Mouse (Mus musculus): ENCODE measurements around the gene Afm.

Afm gene

DNA sequence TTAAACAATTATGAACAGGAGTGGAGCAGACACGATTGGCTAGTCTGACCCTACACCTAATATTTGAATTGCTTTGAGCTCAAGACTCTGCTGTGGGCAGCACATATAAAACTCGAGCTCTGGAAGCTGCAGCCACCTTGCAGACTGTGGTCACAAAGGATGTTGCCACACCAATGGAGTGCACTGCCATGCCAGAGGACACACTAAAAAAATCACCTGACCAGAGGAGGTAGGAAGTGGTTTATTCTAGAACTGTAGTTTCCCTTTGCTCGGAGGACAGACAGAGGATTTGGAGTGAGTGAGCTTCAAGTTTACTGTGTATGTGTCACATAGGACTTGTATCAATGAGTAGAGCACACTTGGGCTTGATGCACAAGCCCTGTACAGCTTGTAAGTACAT is 37.3 kb downstream of the Afm start:
- DNase-seq (ENCODE audit: low read depth, low spot score): no peak

DNA sequence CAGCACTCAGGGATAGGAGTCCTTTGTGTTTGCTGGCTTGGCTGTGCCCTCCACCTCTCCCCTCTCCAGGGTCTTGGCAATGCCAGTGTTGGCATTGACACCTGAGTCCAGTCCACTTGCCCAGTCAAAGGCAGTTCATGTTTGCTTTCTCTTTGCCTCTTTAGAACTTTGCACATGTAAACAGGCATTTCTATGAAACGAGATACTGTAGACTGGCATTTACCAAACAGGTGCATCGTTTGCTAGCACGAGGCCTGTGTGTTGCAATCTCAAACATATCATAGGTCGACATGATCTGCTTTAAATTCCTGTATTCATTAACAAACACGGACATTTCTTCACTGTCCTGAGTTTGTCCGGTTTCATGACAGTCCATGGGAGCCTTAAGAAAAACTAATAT is 42.0 kb downstream of the Afm start, which contains the start of gene 5830473C10Rik:
5830473C10Rik (plus strand) TSS at position 365 of the 400 bp plus-strand sequence.
- no peak for DNase-seq (ENCODE audit: low read depth, low spot score)

DNA sequence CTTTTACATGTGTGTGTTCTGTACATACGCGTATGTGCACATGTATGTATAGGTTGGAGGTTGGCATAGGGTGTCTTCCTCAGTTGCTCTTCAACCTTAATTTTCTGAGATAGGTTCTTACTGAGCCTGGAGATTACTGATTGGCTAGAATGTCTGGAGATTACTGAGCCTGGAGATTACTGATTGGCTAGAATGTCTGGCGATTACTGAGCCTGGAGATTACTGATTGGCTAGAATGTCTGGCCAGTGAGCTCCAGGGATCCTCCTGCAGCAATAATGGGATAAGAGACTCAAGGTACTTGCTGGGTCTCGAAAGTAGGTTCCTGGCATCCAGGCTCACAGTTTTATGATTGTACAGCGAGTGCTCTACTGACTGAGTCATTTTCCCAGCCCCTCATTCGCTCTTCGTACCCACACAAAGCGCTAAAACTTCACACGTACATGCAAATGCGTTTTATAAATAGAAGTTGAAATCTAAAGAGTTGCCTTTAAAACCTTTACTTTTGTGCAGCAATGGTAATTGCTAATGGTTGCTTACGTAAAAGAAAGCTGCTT is 43.1 kb downstream of the Afm start:
- no peak for DNase-seq (ENCODE audit: low read depth, low spot score)

DNA sequence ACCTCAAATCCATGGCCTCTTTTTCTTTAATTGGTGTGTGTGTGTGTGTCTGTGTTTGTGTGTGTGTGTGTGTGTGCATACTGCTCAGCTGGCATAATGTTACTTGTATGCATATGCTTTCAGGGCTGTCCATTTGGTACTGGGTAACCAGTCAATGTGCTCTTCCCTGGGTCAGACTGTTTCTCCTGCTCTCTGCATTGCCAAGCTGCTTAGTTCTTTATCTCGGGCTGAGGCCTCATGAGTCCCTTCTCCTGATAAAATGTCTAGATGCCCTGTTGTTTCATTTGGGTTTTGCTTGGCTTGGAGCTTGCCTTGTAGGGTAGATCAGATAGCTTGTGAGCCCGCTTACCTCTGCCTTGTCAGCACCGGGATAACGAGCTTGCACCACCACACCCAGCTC is 44.1 kb downstream of the Afm start:
- DNase-seq (ENCODE audit: low read depth, low spot score): no peak

DNA sequence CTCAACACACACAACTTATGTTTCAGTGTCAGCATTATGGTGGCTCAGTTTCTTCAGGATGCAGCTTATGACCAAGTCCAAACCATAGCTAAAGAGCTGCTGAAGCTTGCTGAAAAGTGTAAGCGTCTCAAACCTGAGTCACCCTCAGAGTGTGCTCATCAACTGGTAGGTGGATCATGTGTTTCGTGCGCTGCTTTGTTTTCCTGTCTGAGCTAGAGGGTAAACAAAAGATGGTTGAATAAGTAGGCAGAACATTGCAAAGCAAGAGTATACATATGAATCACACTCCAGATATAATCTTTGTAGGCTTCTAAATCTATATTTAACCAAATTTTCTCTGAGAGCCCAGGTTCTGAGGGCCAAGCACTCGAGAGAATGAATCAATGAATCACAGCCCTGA is 45.4 kb downstream of the Afm start:
- DNase-seq (ENCODE audit: low read depth, low spot score): no peak

DNA sequence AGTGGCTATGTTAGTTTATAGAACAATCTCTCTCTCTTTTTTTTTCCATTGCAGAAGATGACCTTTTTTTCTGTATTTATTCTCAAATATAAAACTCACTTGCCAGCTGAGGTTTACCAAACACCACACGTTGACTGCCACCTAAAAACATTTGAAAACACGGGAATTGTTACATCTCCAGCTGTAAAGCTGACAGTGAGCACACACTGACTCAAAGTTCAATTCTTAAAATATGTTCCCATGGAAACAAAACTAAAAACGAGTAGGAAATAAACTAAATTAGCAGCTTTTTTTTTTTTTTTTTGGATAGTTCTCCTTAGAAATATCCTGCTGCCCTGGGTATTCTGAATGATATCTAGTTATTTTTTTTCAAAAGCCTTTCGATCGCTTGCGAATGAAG is 46.5 kb downstream of the Afm start:
- DNase-seq (ENCODE audit: low read depth, low spot score): no peak

- DNase-seq (ENCODE audit: low read depth, low spot score): no peak
Measured at GRCm38 (mm10) chr5:90567788-90568187, 49.1 kb downstream of the Afm start.

- DNase-seq (ENCODE audit: low read depth, low spot score): no peak
Measured at GRCm38 (mm10) chr5:90568338-90568737, 49.6 kb downstream of the Afm start.

- DNase-seq (ENCODE audit: low read depth, low spot score): no peak
Measured at GRCm38 (mm10) chr5:90571216-90571615, 52.5 kb downstream of the Afm start.

- DNase-seq (ENCODE audit: low read depth, low spot score): no peak
Measured at GRCm38 (mm10) chr5:90577751-90578150, 59.0 kb downstream of the Afm start.

DNA sequence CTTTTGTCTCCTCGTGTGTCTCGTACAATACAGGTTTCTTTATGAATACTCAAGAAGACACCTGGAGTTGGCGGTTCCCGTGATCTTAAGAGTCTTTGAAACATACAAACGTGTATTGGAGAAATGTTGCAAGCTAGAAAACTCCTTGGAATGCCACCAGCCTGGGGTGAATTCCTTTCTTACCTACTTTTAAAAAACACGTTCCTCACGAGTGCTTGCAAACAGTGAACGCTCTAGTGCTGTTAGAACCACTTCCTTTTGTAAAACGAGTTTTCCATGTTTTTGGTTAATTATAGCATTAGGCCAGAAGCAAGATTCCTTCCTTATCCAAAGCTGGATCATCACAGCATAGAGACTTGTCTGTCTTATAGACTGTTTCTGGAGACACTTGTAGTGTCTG is 60.8 kb downstream of the Afm start:
- no peak for DNase-seq (ENCODE audit: low read depth, low spot score)

GRCm38 (mm10) chr5:90582179-90582578 is 63.4 kb downstream of the Afm start:
- no peak for DNase-seq (ENCODE audit: low read depth, low spot score)

DNA sequence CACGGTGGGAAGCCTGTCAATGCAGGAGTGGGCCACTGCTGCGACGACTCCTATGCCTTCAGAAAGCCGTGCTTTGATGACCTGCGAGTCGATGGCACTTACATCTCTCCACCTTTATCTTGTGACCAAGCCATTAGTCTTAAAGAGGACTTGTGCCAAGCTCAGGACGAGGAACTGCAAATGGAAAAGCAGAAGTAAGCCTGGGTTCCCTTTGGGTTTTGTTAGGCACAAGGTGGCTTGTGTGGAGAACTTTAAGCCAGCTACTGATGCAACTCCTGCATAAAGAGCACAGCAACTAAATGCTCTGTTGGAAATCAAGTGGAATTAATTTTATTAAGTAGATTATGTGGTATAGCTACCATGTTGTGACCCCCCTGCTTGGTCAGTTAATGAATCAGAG is 66.1 kb downstream of the Afm start:
- no peak for DNase-seq (ENCODE audit: low read depth, low spot score)

DNA sequence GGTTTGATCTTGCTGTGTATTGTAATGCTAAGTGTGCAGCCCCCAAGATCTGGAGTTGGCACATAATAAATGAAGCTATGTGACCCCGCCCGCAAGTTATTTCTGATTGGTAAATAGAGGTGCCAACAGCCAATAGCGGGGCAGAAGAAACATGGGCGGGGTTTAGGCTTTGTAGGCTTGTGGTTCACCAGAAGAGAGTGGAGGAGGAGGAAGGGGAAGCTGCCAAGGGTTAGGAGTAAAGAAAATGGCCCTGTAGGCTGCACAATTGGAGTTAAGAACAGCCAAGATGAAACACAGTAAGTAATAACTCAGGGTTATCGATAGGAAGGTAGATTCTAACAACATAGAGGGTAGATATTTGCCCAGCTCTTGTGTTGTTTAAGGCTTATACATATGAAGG is 67.8 kb downstream of the Afm start:
- DNase-seq (ENCODE audit: low read depth, low spot score): no peak

GRCm38 (mm10) chr5:90588104-90588503 is 69.4 kb downstream of the Afm start:
- no peak for DNase-seq (ENCODE audit: low read depth, low spot score)

DNA sequence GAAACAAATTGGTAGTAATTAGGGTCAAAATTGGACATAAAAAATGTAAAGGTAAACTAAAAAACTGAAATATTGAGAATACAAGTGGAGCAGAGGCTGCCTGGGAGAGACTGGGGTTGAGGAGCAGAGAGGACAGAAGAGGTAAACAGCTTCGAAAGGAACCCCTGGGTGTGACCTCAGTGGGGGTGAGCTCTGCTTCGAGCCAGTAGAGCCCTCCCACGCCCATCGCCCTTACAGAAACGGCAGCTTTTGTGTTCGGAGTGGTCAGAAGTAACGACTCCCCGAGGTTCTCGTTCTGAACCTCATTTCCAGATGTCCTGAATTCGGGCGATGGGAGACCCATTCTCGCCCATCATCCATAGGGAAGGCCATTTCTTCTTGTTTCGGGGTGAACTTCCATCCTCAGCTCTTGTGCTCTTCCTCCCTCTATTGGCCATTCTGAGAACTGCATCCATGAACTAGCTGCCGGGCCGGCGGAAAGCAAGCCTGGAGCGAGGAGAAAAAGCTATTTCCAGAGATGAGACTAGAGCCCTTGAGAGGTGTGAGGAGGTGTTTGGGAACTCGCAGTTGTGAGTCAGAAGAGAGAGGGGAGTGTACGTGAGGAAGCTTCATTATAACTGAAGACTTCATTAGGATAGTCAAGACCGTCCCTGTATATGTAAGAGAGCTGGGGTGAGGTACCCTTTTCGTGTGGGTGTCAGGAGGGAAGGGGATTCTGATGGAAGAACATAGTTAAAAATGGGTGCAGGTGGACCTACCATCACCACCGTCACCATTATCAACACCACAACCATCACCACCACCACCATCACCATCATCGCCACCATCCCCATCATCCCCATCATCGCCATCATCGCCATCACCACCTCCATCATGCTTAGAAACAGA is 70.2 kb downstream of the Afm start:
- peak; percentile 19 for DNase-seq (ENCODE audit: low read depth, low spot score)

DNA sequence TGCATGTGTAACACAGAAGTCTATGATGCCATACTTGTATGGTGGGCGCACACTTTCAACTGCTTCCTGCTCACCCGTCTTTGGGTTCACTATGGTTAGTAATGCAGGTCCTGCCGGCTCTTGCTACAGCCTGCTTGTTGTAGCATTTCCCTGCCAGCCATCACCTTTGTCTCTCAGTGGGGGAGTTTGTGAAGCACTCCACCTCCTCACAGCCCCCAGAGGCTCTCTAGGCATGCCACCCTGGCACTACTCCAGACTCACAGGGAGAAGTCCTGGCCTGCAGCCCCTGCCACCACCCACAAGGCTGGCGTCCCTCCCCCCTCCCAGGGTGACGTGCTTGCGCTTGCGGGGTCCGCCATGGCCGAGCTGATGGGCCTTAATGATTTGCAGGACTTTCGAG is 71.9 kb downstream of the Afm start:
- DNase-seq (ENCODE audit: low read depth, low spot score): no peak

DNA sequence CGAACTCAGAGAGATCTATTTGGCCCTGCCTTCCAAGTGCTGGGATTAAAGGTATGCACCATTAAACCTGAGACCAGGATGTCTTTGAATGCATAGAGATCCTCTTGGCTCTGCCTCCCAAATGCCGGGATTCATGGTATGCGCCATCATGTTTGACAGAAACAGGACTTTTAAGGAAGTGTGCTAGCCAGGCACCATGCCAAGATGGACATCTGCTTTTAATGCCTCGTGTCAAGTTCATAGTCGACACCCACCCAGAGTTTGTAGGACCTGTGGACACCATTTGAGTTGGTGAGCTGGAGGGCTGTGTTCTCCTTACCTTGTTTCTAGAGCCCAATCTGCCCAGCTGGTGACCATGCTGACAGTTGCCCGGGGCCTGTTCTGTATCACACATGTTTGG is 73.2 kb downstream of the Afm start:
- no peak for DNase-seq (ENCODE audit: low read depth, low spot score)

- DNase-seq (ENCODE audit: low read depth, low spot score): no peak
Measured at GRCm38 (mm10) chr5:90594945-90595344, 76.2 kb downstream of the Afm start.

DNA sequence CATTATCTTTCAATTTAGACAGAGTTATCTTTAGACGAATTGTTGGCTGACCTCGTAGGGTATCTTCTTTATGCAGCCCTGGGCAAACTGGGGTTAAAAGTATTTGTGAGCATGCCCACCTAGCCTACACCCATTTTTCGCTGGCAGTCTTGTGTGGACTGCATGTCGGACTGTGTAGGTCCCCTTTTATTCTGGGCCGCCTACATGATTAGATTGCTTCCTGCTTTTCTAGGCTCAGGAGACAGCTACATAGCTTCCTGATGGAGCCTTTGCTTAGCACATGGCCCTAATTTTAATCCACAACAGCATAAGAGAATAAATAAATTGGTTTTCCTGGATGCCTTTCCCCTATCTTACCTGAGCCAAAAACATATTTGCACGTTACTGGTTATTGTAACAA is 77.4 kb downstream of the Afm start:
- no peak for DNase-seq (ENCODE audit: low read depth, low spot score)

GRCm38 (mm10) chr5:90601469-90601868 is 82.7 kb downstream of the Afm start:
- no peak for DNase-seq (ENCODE audit: low read depth, low spot score)

Measured in c-Kit-negative CD71-positive TER-119-positive erythroid progenitor cells, embryonic 14.5 days (primary cell).